Mouse (Mus musculus) thymus, adult 2 months (tissue): Measurements from ENCODE around the gene Adamtsl5.

Experiments used
- CTCF ChIP-seq: fragments of 200-500 bp; IDR thresholded peaks from 2 replicates; pipeline ENCODE4 v1.5.1; 2012; ENCODE audit warnings: mild to moderate bottlenecking, control low read depth, low read length, moderate library complexity, borderline replicate concordance; ENCODE audit not compliant: control insufficient read depth, poor library complexity, insufficient read depth; ENCODE audit errors: extremely low read depth
- POLR2A ChIP-seq: fragments of 200-500 bp; IDR thresholded peaks from 2 replicates; pipeline ENCODE4 v1.6.1; 2012; ENCODE audit warnings: mild to moderate bottlenecking, low read length, control low read depth, moderate library complexity; ENCODE audit not compliant: control insufficient read depth, poor library complexity, insufficient read depth; ENCODE audit errors: extremely low read depth

DNA sequence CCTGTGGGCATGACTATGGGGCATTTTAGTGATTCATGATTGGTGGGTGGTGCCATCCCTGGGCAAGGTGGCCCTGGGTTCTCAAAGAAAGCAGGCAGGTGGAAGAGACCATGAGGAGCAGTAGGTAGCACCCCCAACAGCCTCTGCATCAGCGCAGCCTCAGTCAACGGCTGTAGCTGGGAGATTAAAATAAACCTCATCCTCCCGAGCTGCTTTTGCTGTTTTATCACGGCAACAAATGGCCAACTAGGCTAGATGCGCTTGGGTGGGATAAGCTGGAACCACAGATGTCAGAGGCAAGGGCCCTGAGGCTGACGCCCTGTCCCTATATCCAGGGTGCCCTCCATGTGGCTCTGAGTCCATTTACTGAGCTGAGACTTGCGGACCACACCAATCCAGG lies 36.5 kb upstream of the Adamtsl5 start:
- no peak for TF ChIP-seq POLR2A
- TF ChIP-seq CTCF: no peak
